Mouse (Mus musculus) embryo, embryonic 11 days (tissue): ENCODE results near the gene Pgf.
"Not testable (repeated sequence)": the region's sequence is repeated elsewhere in the genome, so short reads cannot be mapped to it uniquely, and the experiment has no call there.

Source experiments
- DNase-seq: peaks from one replicate; pipeline ENCODE4 v3.0.0-alpha.2; 2015

Pgf gene

GRCm38 (mm10) chr12:85156324-85156723, 21.3 kb downstream of the Pgf start:
- no peak for DNase-seq

GRCm38 (mm10) chr12:85153011-85153410, 24.6 kb downstream of the Pgf start:
- DNase-seq, result no peak

- peak; percentile 61 for DNase-seq
These were observed 26.4 kb downstream of the Pgf start, which contains the start of gene Rps6kl1 for GRCm38 (mm10) chr12:85151002-85151774. Gene Rps6kl1 (minus strand): TSS chr12:85151264.

GRCm38 (mm10) chr12:85150321-85151001, 27.1 kb downstream of the Pgf start:
- peak; percentile 24 for DNase-seq

- DNase-seq, result no peak
These were observed 30.7 kb downstream of the Pgf start for GRCm38 (mm10) chr12:85146881-85147280.

GRCm38 (mm10) chr12:85146355-85146754, 31.2 kb downstream of the Pgf start:
- peak; percentile 53 for DNase-seq

- DNase-seq, result no peak
These were observed 32.0 kb downstream of the Pgf start for GRCm38 (mm10) chr12:85145630-85146029.

GRCm38 (mm10) chr12:85144821-85145220, 32.8 kb downstream of the Pgf start:
- DNase-seq, result no peak

GRCm38 (mm10) chr12:85144276-85144675, 33.3 kb downstream of the Pgf start:
- not testable (repeated sequence) for DNase-seq

GRCm38 (mm10) chr12:85142803-85143202, 34.8 kb downstream of the Pgf start:
- DNase-seq, result peak; percentile 88

GRCm38 (mm10) chr12:85141096-85141495, 36.5 kb downstream of the Pgf start:
- DNase-seq, result no peak

GRCm38 (mm10) chr12:85140036-85140701, 37.4 kb downstream of the Pgf start:
- DNase-seq, result no peak

GRCm38 (mm10) chr12:85136627-85137026, 41.0 kb downstream of the Pgf start:
- no peak for DNase-seq

- DNase-seq, result peak; percentile 29
These were observed 41.8 kb downstream of the Pgf start for GRCm38 (mm10) chr12:85135513-85136470.

GRCm38 (mm10) chr12:85134043-85134794, 43.4 kb downstream of the Pgf start:
- no peak for DNase-seq

- no peak for DNase-seq
These were observed 46.2 kb downstream of the Pgf start for GRCm38 (mm10) chr12:85131361-85131760.

GRCm38 (mm10) chr12:85129426-85129978, 48.1 kb downstream of the Pgf start:
- no peak for DNase-seq

- DNase-seq, result no peak
These were observed 50.5 kb downstream of the Pgf start for GRCm38 (mm10) chr12:85126986-85127603.

GRCm38 (mm10) chr12:85124751-85125150, 52.8 kb downstream of the Pgf start:
- no peak for DNase-seq

- DNase-seq, result no peak
These were observed 53.9 kb downstream of the Pgf start for GRCm38 (mm10) chr12:85123645-85124044.

- no peak for DNase-seq
These were observed 54.5 kb downstream of the Pgf start for GRCm38 (mm10) chr12:85123108-85123530.
